ENCODE assay signal across 13 mouse cellular contexts in genomic region chr8:84241821-84242220, GRCm38 (mm10). TPM values are rescaled to one million over a fixed set of nuclear protein-coding genes. Genes with fewer than 3 reads are reported as not detected.
DNase-seq lines count a peak whose midpoint lies in the region; ATAC-seq lines count a peak whose summit lies in the region.
"Had no signal": no experiment of that assay in that cellular context is flagged by ENCODE, and none has a peak within 500 bp of the region (broad histone marks: within the 10 kb centered on the region; RNA-seq: fewer than 3 reads in every experiment).

No protein-coding gene starts in this region.

- DNase-seq in cerebellum, postnatal 14 days = peak; percentile 53 to 56
- no peak for DNase-seq in cerebellum, postnatal 36 days
- peak; percentile 64 for DNase-seq in heart, postnatal 4 days
- peak; percentile 18 for DNase-seq in midbrain, embryonic 14.5 days
- no peak for DNase-seq in midbrain, embryonic 10.5 days (ENCODE audit: low spot score)
- no peak for DNase-seq in B cell, adult 2 months
- DNase-seq: cerebellum, adult 8-10 months; gastrocnemius, postnatal 25 days; liver, embryonic 13.5 days had no signal

- no peaks in the 10 kb centered on the region for H3K9me3 ChIP-seq in heart, embryonic 12.5 days (replicated peaks)
- H3K9me3 ChIP-seq in midbrain, embryonic 14.5 days (ENCODE audit: control insufficient read depth, low read length) = no peaks in the 10 kb centered on the region
- no peaks in the 10 kb centered on the region for H3K9me3 ChIP-seq in midbrain, embryonic 10.5 days (replicated peaks)
- no peaks in the 10 kb centered on the region for H3K9me3 ChIP-seq in limb, embryonic 15.5 days
- H3K9me3 ChIP-seq: liver, embryonic 13.5 days had no signal

- H3K27me3 ChIP-seq in heart, embryonic 12.5 days (replicated peaks) = no peaks in the 10 kb centered on the region
- no peaks in the 10 kb centered on the region for H3K27me3 ChIP-seq in midbrain, embryonic 14.5 days (ENCODE audit: control insufficient read depth, insufficient read depth, low read length)
- no peaks in the 10 kb centered on the region for H3K27me3 ChIP-seq in midbrain, embryonic 10.5 days (ENCODE audit: low read depth, poor library complexity, severe bottlenecking)
- H3K27me3 ChIP-seq in limb, embryonic 15.5 days = no peaks in the 10 kb centered on the region
- H3K27me3 ChIP-seq: liver, embryonic 13.5 days had no signal

- ATAC-seq in heart, embryonic 12.5 days (ENCODE audit: insufficient number of reproducible peaks, low FRiP score) = no peak
- no peak for ATAC-seq in midbrain, embryonic 14.5 days (ENCODE audit: low FRiP score, low TSS enrichment)
- ATAC-seq in limb, embryonic 15.5 days (ENCODE audit: insufficient number of reproducible peaks, low FRiP score, low TSS enrichment, low read depth) = no peak
- ATAC-seq: inflammation-experienced regulatory T-cells, adult 6 months had no signal

- no peak overlapping the region for H3K4me2 ChIP-seq in heart, embryonic 12.5 days
- no peak overlapping the region for H3K4me2 ChIP-seq in midbrain, embryonic 14.5 days (ENCODE audit: low read length)
- no peak overlapping the region for H3K4me2 ChIP-seq in limb, embryonic 15.5 days
- H3K4me2 ChIP-seq: liver, embryonic 13.5 days had no signal

- peaks cover 29% of the 10 kb centered on the region for H3K36me3 ChIP-seq in heart, embryonic 12.5 days
- peaks cover 30% of the 10 kb centered on the region for H3K36me3 ChIP-seq in midbrain, embryonic 14.5 days (ENCODE audit: control insufficient read depth, insufficient read depth, low read length)
- peaks cover 35% of the 10 kb centered on the region for H3K36me3 ChIP-seq in midbrain, embryonic 10.5 days
- H3K36me3 ChIP-seq in limb, embryonic 15.5 days = peaks cover 33% of the 10 kb centered on the region

- H3K4me1 ChIP-seq in heart, embryonic 12.5 days (replicated peaks) = peaks cover 23% of the 10 kb centered on the region
- H3K4me1 ChIP-seq in midbrain, embryonic 14.5 days (ENCODE audit: control insufficient read depth, insufficient read depth, low read length) = no peaks in the 10 kb centered on the region; the same call in 1 of the 2 replicates
- peaks cover 8% of the 10 kb centered on the region for H3K4me1 ChIP-seq in midbrain, embryonic 10.5 days
- H3K4me1 ChIP-seq in limb, embryonic 15.5 days = peaks cover 17% of the 10 kb centered on the region

- no peak overlapping the region for H3K9ac ChIP-seq in heart, embryonic 12.5 days
- no peak overlapping the region for H3K9ac ChIP-seq in midbrain, embryonic 14.5 days (replicated peaks; ENCODE audit: low read length)
- H3K9ac ChIP-seq in limb, embryonic 15.5 days = no peak overlapping the region
- H3K9ac ChIP-seq: liver, embryonic 13.5 days had no signal

- H3K4me3 ChIP-seq in heart, embryonic 12.5 days = no peak overlapping the region
- no peak overlapping the region for H3K4me3 ChIP-seq in midbrain, embryonic 14.5 days (replicated peaks; ENCODE audit: low read depth, low read length)
- H3K4me3 ChIP-seq in midbrain, embryonic 10.5 days = no peak overlapping the region
- H3K4me3 ChIP-seq in limb, embryonic 15.5 days = no peak overlapping the region
- H3K4me3 ChIP-seq: liver, embryonic 13.5 days had no signal

- 59% methylated on average over 2 of the region's 2 CpGs for WGBS in heart, embryonic 12.5 days
- 72% methylated on average over 2 of the region's 2 CpGs for WGBS in midbrain, embryonic 14.5 days
- WGBS in midbrain, embryonic 10.5 days = 85% methylated on average over 2 of the region's 2 CpGs
- 37% methylated on average over 2 of the region's 2 CpGs for WGBS in limb, embryonic 15.5 days

- H3K27ac ChIP-seq in heart, embryonic 12.5 days (ENCODE audit: poor library complexity, severe bottlenecking) = no peak overlapping the region; the same call in 1 of the 2 replicates
- no peak overlapping the region for H3K27ac ChIP-seq in midbrain, embryonic 14.5 days (replicated peaks; ENCODE audit: low read depth, low read length)
- no peak overlapping the region for H3K27ac ChIP-seq in midbrain, embryonic 10.5 days (replicated peaks)
- H3K27ac ChIP-seq in limb, embryonic 15.5 days = 0 out of 2 replicates have a peak overlapping the region, but pooled peaks have one; percentile 2
- H3K27ac ChIP-seq: liver, embryonic 13.5 days had no signal

RNA-seq across cellular contexts. Expression of gene Zswim4, which starts 5.0 kb away (rescaled TPM):
- 10 to 100 TPM; 12.8 to 13.8 TPM for total RNA-seq in heart, postnatal 4 days (2021)
- 12.9 and 13.7 TPM in 2 replicates for polyA plus RNA-seq in heart, embryonic 12.5 days (2016; fragmentation: Nextera tagmentation; extraction: Ambion mirVana)
- 28.7 and 35.6 TPM in 2 replicates for polyA plus RNA-seq in midbrain, embryonic 14.5 days (2014; fragmentation: Nextera tagmentation; extraction: Ambion mirVana)
- 30.4 and 39.5 TPM in 2 replicates for polyA plus RNA-seq in midbrain, embryonic 10.5 days (2016; fragmentation: Nextera tagmentation; extraction: Ambion mirVana)
- polyA plus RNA-seq in limb, embryonic 15.5 days (2015; fragmentation: Nextera tagmentation; extraction: Ambion mirVana) = 13.5 and 15.1 TPM in 2 replicates

RNA-seq across cellular contexts. Expression of gene D8Ertd738e, which starts 7.7 kb away (rescaled TPM):
- total RNA-seq in heart, postnatal 4 days (2021) = 100 to 1,000 TPM; 218 to 233 TPM
- 281 and 286 TPM in 2 replicates for polyA plus RNA-seq in heart, embryonic 12.5 days (2016; fragmentation: Nextera tagmentation; extraction: Ambion mirVana)
- 261 and 282 TPM in 2 replicates for polyA plus RNA-seq in midbrain, embryonic 14.5 days (2014; fragmentation: Nextera tagmentation; extraction: Ambion mirVana)
- polyA plus RNA-seq in midbrain, embryonic 10.5 days (2016; fragmentation: Nextera tagmentation; extraction: Ambion mirVana) = 363 and 389 TPM in 2 replicates
- polyA plus RNA-seq in limb, embryonic 15.5 days (2015; fragmentation: Nextera tagmentation; extraction: Ambion mirVana) = 309 and 325 TPM in 2 replicates

RNA-seq across cellular contexts. Expression of gene Mri1, which starts 15.3 kb away (rescaled TPM):
- total RNA-seq in heart, postnatal 4 days (2021) = 10 to 100 TPM; 14.4 to 19.2 TPM
- 48.2 and 50.9 TPM in 2 replicates for polyA plus RNA-seq in heart, embryonic 12.5 days (2016; fragmentation: Nextera tagmentation; extraction: Ambion mirVana)
- 39.9 and 40.2 TPM in 2 replicates for polyA plus RNA-seq in midbrain, embryonic 14.5 days (2014; fragmentation: Nextera tagmentation; extraction: Ambion mirVana)
- 65.5 and 72.0 TPM in 2 replicates for polyA plus RNA-seq in midbrain, embryonic 10.5 days (2016; fragmentation: Nextera tagmentation; extraction: Ambion mirVana)
- polyA plus RNA-seq in limb, embryonic 15.5 days (2015; fragmentation: Nextera tagmentation; extraction: Ambion mirVana) = 62.0 and 65.5 TPM in 2 replicates

RNA-seq across cellular contexts. Expression of gene Ccdc130, which starts 28.4 kb away (rescaled TPM):
- 10 to 100 TPM; 11.0 to 16.2 TPM for total RNA-seq in heart, postnatal 4 days (2021)
- 15.8 and 16.1 TPM in 2 replicates for polyA plus RNA-seq in heart, embryonic 12.5 days (2016; fragmentation: Nextera tagmentation; extraction: Ambion mirVana)
- polyA plus RNA-seq in midbrain, embryonic 14.5 days (2014; fragmentation: Nextera tagmentation; extraction: Ambion mirVana) = 25.5 and 26.2 TPM in 2 replicates
- polyA plus RNA-seq in midbrain, embryonic 10.5 days (2016; fragmentation: Nextera tagmentation; extraction: Ambion mirVana) = 23.8 and 24.1 TPM in 2 replicates
- polyA plus RNA-seq in limb, embryonic 15.5 days (2015; fragmentation: Nextera tagmentation; extraction: Ambion mirVana) = 18.8 and 20.6 TPM in 2 replicates

RNA-seq across cellular contexts. Expression of gene Nanos3, which starts 56.8 kb away (rescaled TPM):
- total RNA-seq in heart, postnatal 4 days (2021) = 1 to 10 TPM; 3.6 to 4.3 TPM
- polyA plus RNA-seq in heart, embryonic 12.5 days (2016; fragmentation: Nextera tagmentation; extraction: Ambion mirVana) = 1.7 and 3.0 TPM in 2 replicates
- 9.4 and 11.7 TPM in 2 replicates for polyA plus RNA-seq in midbrain, embryonic 14.5 days (2014; fragmentation: Nextera tagmentation; extraction: Ambion mirVana)
- polyA plus RNA-seq in midbrain, embryonic 10.5 days (2016; fragmentation: Nextera tagmentation; extraction: Ambion mirVana) = 3.0 and 5.6 TPM in 2 replicates
- 1.8 and 3.0 TPM in 2 replicates for polyA plus RNA-seq in limb, embryonic 15.5 days (2015; fragmentation: Nextera tagmentation; extraction: Ambion mirVana)
- total RNA-seq: gastrocnemius, postnatal 25 days; megakaryocyte, adult 5-6 weeks had no signal
- polyA plus RNA-seq: inflammation-experienced regulatory T-cells, adult 6 months had no signal

Comparison
In these comparisons a context has a peak if more than half of its experiments do, and no peak if none do; other contexts are left out.
1. DNase-seq: peak in cerebellum, postnatal 14 days (2 of 2), heart, postnatal 4 days (single experiment) and midbrain, embryonic 14.5 days (single experiment); none in cerebellum, postnatal 36 days (0 of 2), midbrain, embryonic 10.5 days (single experiment) and B cell, adult 2 months (0 of 2).